Mouse (Mus musculus) intestine, embryonic 14.5 days (tissue): ENCODE measurements around the gene Cdnf. TPM values are rescaled to one million over a fixed set of nuclear protein-coding genes. Genes with fewer than 3 reads are reported as not detected.

Experiments used
- ATAC-seq: fragments of 200-750 bp; cut with Nextera tagmentation; replicated peaks from 2 replicates; pipeline ENCODE4 v1.8.0; 2017; ENCODE audit warnings: low read depth, moderate number of reproducible peaks, moderate TSS enrichment, moderate library complexity; ENCODE audit not compliant: low FRiP score, low TSS enrichment
- DNase-seq: peaks from one replicate; pipeline ENCODE4 v3.0.0-alpha.2; 2018; ENCODE audit warnings: low spot score
- H3K27ac ChIP-seq: fragments of 300-500 bp; sonication (generic); 2 replicates; pipeline ENCODE4 v1.5.1; 2014; ENCODE audit warnings: low read depth, mild to moderate bottlenecking, control low read depth
- H3K27me3 ChIP-seq: fragments of 300-500 bp; sonication (generic); replicated peaks from 2 replicates; pipeline ENCODE4 v1.6.1; 2014; ENCODE audit warnings: low read length, control low read depth; ENCODE audit not compliant: control insufficient read depth, insufficient read depth
- H3K36me3 ChIP-seq: fragments of 300-500 bp; sonication (generic); 2 replicates; pipeline ENCODE4 v1.6.1; 2014; ENCODE audit warnings: low read length, control low read depth; ENCODE audit not compliant: control insufficient read depth, insufficient read depth
- H3K4me1 ChIP-seq: fragments of 300-500 bp; sonication (generic); replicated peaks from 2 replicates; pipeline ENCODE4 v1.6.1; 2014; ENCODE audit warnings: low read length, control low read depth, mixed read lengths; ENCODE audit not compliant: control insufficient read depth, insufficient read depth
- H3K4me2 ChIP-seq: fragments of 300-500 bp; sonication (generic); 2 replicates; pipeline ENCODE4 v1.6.1; 2014; ENCODE audit warnings: low read length
- H3K4me3 ChIP-seq: fragments of 300-500 bp; sonication (generic); 2 replicates; pipeline ENCODE4 v1.5.1; 2014; ENCODE audit warnings: low read depth, low read length, control low read depth, mixed read lengths
- H3K9ac ChIP-seq: fragments of 300-500 bp; sonication (generic); 2 replicates; pipeline ENCODE4 v1.6.1; 2014; ENCODE audit warnings: mild to moderate bottlenecking, low read length
- H3K9me3 ChIP-seq: fragments of 300-500 bp; sonication (generic); 2 replicates; pipeline ENCODE4 v1.6.1; 2016; ENCODE audit warnings: low read length, control low read depth; ENCODE audit not compliant: control insufficient read depth
- WGBS: fragments of 180-500 bp; shearing (Covaris S2); extraction: QIAGEN DNeasy Blood & Tissue Kit; methylation state at CpG from one replicate; pipeline ENCODE4 v1.1.7; 2014; 5-methylcytosine and 5-hydroxymethylcytosine counted together
- polyA plus RNA-seq: library from polyadenylated mRNA; unstranded; fragments of >200 nt; fragmentation: Nextera tagmentation; extraction: Ambion mirVana; gene quantifications from 2 replicates; pipeline ENCODE4 v1.2.1, GENCODE M21; 2014

Gene Cdnf
- polyA plus RNA-seq, 1 experiment from 2014 or later, result 0.22 TPM

- ATAC-seq (no peak), DNase-seq (no peak)
- Histone ChIP-seq H3K4me2 (no peak overlapping the region), H3K9me3 (no peaks in the 10 kb centered on the region), H3K36me3 (no peaks in the 10 kb centered on the region), H3K4me3 (no peak overlapping the region), H3K4me1 (0 out of 2 replicates have a peak, but pooled peaks cover 4% of the 10 kb centered on the region), H3K27ac (no peak overlapping the region), H3K27me3 (no peaks in the 10 kb centered on the region), H3K9ac (no peak overlapping the region)
- WGBS, result 75% methylated on average over 11 of the region's 11 CpGs
These were observed 57.8 kb downstream of the Cdnf start for GRCm38 (mm10) chr2:3570606-3571005.

DNA sequence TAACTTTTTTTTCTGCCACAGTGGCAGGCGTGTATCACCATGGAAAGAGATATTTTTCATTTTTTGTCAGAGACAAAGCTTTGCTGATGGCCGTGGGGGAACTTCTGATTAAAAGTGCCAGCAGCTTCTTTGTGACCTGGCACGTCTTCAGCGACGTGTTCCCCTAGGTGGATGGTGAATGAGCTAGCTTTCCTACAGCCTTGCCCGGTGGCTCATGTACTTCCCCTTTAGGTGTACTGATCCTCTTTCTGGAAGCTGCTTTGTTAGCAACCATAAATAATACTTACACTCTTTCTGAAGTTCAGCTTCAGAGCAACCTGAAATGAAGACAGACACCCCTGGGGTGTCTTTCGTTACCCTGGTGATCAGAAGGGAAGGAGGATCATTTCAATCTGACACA is 61.1 kb downstream of the Cdnf start:
- Histone ChIP-seq H3K4me1 (peaks cover 15% of the 10 kb centered on the region; the same call in 1 of the 2 replicates), H3K27me3 (no peaks in the 10 kb centered on the region), H3K9ac (no peak overlapping the region), H3K9me3 (no peaks in the 10 kb centered on the region), H3K4me3 (no peak overlapping the region), H3K36me3 (no peaks in the 10 kb centered on the region), H3K27ac (no peak overlapping the region), H3K4me2 (no peak overlapping the region)
- no peak for DNase-seq
- 82% methylated on average over 7 of the region's 7 CpGs for WGBS
- ATAC-seq, result no peak

DNA sequence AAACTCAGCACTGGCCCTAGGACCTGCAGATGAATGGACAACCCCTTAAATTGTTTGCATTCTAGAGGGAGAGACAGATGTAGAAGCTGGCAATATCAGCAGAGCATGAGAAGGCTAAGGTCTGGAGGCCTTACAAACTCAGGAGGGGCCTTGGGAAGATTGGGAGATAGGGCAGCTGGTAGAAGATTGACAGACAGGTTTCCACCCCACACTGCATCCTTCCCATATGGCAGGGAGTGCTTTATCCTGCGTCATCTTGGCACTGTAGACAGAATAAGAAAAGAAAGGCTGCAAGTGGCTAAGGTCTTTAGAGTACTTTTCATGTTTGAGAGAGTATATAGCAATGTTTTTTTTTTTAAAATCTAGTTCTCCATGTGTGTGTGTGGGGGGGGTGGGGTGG is 62.3 kb downstream of the Cdnf start:
- 96% methylated on average over 1 of the region's 1 CpGs for WGBS
- ATAC-seq, result no peak
- H3K9me3 ChIP-seq, result no peaks in the 10 kb centered on the region
- peaks cover 15% of the 10 kb centered on the region; the same call in 1 of the 2 replicates for H3K4me1 ChIP-seq
- H3K36me3 ChIP-seq, result no peaks in the 10 kb centered on the region
- DNase-seq, result no peak
- no peaks in the 10 kb centered on the region for H3K27me3 ChIP-seq
- H3K4me2 ChIP-seq, result no peak overlapping the region
- H3K9ac ChIP-seq, result no peak overlapping the region
- no peak overlapping the region for H3K4me3 ChIP-seq
- no peak overlapping the region for H3K27ac ChIP-seq

Other genes starting within 250 kb of the Cdnf start
- gene Nmt2, start 228.8 kb upstream of the Cdnf start, polyA plus RNA-seq, result 49.9 and 51.0 TPM in 2 replicates
- 28.3 and 36.5 TPM in 2 replicates for gene Rpp38, start 180.4 kb upstream of the Cdnf start, polyA plus RNA-seq
- 0.75 and 0.76 TPM in 2 replicates for gene Acbd7, start 176.9 kb upstream of the Cdnf start, polyA plus RNA-seq
- not detected in 2 replicates for gene Olah, start 115.8 kb upstream of the Cdnf start, polyA plus RNA-seq
- not detected in 2 replicates for gene Meig1, start 90.4 kb upstream of the Cdnf start, polyA plus RNA-seq
- 7.2 and 7.8 TPM in 2 replicates for gene Dclre1c, start 88.9 kb upstream of the Cdnf start, polyA plus RNA-seq
- 15.3 and 16.0 TPM in 2 replicates for gene Suv39h2, start 38.0 kb upstream of the Cdnf start, polyA plus RNA-seq
- 4.8 and 5.1 TPM in 2 replicates for gene Gm45902, start 240 bp upstream of the Cdnf start, polyA plus RNA-seq
- 113 and 119 TPM in 2 replicates for gene Hspa14, start 216 bp upstream of the Cdnf start, polyA plus RNA-seq
- 61.2 and 67.1 TPM in 2 replicates for gene Fam107b, start 57.5 kb downstream of the Cdnf start, polyA plus RNA-seq